Mouse (Mus musculus) adrenal gland, postnatal 25 days (tissue): Measurements from ENCODE around the gene Mrpl52. TPM values are rescaled to one million over a fixed set of nuclear protein-coding genes. Genes with fewer than 3 reads are reported as not detected.

ENCODE experiments used
- DNase-seq: peaks from one replicate; pipeline ENCODE4 v3.0.0; 2021; ENCODE audit warnings: mixed read lengths
- total RNA-seq: library from RNA; stranded (reverse); gene quantifications from 2 replicates; pipeline ENCODE4 v1.2.3, GENCODE M21; 2021

Gene Mrpl52
- total RNA-seq, 1 experiment from 2014 or later, result 205 TPM

DNA sequence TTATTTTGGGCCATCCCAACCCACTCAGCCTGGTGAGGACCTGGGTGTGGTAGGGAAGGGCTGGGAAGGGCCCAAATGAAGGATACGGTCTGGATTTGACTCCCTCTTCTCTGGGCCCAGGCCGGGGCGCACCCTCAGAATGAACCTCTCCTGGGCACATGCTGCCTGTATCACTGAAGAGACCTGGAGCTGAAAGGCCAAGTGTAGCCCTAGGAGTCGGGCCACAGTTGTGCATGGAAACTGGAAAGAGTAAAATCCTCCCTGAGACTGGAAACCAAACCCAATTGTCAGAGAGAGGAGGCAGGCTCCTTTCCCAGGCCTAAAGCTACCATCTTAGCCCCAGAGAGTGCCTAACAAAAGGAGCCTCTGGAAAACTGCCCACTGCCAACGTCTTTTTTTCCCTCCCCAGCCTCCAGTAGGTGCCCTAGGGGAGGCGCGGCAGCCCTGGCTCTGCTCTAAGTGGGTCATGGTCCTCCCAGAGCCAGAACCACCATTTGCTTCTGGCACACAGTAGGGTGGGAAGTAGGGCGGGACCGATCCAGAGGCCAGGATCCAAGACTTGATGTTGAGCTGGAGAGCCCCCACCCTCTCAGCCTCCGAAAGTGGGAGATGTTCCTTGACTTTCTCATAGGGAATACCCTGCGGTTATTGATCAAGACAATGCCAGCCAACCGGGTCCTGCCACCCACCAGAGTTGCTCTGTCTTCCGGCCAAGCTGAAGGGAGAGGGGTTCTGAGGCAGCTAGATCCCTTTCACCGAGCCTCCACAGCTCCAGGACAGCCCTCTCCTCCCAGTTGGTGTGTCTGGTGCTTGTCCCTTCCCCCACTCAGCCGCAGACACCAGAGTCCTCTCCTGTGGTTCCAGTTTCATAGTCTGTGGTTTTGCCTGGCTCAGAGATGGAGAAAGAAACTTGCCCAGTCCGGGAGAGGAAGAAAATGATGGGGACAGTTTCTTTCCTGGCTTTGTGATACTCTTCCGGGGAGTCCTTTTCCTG, 6.4 kb downstream of the Mrpl52 start:
- DNase-seq, result peak; percentile 56

DNA sequence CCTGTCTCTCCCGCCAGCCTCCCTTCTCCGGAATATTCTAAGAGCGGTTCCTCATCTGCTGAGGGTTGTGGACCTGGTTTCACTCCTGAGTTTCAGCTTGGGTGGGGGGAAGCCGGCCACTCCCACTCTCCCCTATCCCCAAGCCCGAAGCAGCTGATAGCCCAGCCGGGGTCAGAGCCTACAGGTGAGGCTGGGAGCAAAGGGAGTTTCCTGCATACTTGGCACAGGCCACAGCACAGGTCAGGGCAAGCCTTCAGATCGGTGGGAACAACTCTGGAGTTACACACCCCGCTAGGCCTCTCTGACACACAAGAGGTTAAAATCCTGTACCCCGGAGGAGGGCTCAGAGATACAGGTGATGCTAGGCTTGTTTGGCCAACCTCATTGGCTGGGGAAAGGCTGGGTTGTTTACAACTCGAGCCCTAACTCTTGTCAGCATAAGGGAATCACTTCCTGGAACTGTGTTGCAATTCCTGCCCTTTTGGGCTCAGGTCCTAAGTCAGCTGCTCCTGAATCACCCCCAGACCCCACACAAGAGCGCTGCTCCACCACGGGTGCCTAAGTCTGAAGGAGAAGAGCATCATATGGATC, 7.3 kb downstream of the Mrpl52 start:
- no peak for DNase-seq

DNA sequence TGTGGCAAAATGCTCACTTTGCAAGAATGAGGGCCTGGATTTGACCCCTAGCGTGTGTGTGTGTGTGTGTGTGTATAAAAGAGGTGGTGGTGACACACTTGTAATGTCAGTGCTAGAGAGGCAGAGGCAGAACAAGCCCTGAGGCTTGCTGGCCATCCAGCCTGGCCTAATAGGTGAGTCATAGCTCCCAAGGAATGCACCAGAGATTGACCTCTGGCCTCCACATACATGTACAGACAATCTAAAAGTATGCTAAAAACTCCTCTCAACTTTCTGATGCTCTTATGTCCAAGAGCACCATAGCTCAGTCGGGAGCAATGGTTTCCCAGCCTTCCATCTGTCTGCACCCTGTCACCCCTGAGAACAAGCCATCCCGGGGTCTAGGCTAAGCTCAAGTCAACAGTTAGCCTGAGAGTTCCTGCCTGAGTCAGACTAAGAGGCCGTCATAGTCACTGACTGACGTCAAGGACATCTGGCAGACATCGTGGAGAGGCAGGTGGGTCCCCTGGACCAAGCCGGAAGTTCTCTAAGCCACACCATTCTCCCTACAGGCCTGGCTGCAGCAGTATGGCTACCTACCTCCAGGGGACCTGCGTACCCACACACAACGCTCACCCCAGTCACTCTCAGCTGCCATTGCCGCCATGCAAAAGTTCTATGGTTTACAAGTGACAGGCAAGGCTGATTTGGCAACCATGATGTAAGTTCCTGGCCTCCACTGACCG, 8.6 kb downstream of the Mrpl52 start:
- DNase-seq, result no peak

DNA sequence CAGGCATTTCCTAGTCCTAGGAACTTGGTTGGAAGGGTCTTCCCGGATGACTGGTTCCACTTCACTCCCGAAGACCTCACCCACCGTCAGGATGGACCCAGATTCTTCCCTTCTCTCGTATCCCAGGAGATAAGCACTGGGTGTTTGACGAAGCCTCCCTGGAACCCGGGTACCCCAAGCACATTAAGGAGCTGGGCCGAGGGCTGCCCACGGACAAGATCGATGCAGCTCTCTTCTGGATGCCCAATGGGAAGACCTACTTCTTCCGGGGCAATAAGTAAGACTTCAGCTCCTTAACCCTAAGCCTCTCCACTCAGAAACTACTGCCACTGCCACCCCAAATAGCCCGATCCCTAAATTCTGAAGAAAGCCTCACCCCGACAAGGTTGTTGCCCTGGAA, 12.4 kb downstream of the Mrpl52 start:
- no peak for DNase-seq

DNA sequence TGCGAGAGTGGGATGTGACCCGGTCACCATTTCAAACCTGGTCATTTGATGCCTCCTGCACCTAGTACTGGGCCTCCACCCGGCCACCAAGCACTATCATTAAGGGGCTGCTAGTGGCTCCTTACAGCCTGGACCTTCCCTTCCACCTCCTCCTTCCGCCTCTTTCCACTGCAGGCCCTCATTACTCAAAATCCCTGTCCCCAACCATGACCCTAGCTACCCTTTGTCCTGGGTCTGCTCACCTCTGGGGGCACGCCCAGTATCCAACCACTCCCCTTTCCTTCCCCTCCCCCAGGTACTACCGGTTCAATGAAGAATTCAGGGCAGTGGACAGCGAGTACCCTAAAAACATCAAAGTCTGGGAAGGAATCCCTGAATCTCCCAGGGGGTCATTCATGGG, 12.9 kb downstream of the Mrpl52 start:
- no peak for DNase-seq

DNA sequence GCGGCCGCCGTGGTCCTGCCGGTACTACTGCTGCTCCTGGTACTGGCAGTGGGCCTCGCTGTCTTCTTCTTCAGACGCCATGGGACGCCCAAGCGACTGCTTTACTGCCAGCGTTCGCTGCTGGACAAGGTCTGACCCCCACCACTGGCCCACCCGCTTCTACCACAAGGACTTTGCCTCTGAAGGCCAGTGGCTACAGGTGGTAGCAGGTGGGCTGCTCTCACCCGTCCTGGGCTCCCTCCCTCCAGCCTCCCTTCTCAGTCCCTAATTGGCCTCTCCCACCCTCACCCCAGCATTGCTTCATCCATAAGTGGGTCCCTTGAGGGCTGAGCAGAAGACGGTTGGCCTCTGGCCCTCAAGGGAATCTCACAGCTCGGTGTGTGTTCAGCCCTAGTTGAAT, 13.8 kb downstream of the Mrpl52 start:
- DNase-seq, result no peak

DNA sequence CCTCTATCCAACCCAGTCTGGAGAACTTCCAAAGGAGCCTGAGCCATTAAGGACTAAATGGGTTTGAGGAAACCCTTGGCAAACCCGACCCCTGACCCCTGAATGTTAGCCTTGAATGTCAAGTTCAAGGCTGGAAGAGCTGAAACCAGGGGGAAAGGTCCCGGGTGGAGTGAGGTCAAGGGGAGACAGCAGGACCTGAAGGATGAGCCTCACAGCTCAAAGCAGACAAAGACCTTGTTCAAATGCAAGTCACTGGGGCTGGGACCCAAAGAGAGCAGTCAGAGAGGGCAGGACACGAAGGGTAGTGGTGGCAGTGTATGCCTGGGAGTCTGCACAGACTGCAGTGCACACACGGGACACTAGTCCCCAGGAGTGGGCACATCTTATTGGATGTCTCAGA, 14.7 kb downstream of the Mrpl52 start:
- DNase-seq, result no peak

DNA sequence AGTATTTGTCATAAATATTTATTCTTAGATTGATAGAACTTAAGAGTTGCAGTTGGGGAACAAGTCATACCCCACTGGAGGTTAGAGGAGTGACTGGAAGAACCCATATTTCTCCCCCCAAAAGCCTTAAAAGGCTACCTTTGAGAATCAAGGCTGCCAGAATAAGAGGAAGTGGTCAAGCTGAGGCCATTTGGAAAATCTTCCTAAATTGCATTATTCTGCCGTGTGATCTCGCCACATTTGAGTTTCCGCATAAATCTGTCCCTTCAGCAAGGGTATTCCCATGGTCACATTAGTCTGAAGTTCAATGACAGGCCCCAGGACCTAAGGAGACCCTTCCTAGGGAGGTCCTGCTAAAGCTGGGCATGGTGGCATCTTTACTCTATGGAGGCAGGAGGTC, 15.8 kb downstream of the Mrpl52 start:
- DNase-seq, result no peak

DNA sequence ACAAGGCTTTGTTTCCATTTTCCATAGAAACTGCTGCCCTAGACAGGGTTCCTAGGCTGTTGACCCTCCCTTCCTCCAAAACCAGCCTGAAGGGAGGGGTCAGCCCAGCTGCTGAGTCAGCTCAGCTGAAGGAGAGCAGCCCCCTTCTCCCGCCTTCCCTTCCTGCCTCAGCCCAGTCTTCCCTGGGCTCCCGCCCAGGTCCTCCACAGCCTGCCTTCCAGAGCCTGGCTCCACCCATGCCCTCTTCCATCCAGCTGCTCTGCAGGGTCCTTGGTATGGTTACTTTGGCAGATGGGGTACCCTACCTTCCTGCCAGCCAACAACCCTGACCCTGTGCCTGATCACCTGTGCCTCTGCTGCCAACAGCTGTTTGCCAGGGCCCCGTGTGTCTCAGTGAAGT, 16.5 kb downstream of the Mrpl52 start:
- DNase-seq, result no peak

DNA sequence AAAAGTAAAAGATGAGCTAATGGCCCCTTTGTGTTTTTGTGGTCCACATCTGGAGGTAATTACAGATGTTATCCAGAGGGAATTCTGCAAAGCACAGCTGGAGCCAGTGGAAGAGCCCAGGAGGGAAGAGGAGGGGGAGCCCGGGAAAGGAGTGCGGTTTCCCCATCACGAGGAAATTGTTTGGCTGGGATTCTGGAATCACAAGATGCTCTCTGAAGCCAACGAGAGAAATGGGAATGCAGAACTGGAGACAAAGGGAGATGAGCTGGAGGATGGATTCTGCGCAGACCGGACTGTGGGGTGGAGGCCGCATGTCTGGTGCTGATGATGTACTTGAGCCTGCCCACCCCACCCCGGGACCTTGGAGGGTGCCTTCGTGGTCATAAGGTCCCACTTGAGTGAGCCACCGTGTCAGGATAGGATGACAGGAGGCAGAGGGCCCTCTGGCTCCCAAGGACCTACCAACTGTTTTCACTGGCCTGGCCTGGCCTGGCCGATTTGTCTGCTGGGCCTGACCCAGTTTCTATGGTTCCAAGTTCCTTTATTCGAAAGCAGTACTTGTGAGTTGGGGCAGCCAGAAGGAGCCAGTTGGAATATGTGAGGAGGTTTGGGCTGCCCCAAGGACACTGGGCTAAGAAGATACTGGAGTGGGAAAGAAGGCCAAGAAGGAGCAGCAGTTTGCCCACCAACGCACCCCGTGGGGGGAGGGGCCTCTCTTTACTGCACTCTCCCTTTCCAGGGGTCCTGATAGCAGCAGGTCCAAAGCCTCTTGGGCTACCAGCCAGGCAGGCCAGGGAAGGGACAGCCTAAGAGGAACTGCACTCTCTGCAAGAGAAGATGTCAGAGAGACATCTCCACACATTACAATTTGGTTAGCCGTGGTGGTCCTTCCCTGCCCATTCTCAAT, 17.3 kb downstream of the Mrpl52 start:
- DNase-seq, result no peak

DNA sequence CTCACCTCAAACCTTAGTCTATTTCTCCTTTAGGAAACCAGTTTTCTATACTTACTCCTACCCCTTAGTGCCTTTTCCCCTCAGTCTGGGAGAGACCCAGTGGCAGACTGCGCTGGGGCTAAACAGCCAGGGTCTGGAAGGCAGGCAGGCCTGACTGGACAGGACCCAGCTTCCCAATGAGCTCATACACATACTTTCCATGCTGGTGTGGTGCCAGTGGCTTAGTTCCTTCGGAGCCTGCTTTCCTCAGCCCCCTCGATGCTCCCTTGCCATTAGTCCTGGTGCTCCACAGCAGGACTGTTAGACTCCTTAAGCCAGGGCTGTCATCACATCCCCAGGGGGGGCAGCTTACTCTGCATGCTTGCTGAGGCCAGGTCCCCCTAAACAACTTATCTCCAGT, 18.8 kb downstream of the Mrpl52 start:
- no peak for DNase-seq

DNA sequence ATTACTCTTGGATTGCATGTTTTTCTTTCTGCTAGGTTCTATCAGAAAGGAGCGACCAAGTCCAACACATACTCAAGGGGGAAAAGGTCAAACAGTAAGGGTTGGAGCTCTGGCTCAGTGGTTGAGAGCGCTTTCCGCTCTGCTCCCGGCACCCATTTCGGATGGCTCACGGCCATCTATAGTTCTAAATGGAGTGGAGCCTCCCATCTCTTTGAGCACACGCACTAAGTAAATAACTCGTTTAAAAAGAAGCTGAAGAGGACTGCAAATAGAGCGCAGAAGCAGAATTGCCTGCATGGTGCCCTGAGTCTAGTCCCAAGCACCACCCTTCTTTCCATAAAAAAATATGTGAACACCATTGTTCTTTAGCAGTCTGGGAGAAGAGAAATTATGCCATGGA, 26.9 kb downstream of the Mrpl52 start:
- DNase-seq, result no peak

DNA sequence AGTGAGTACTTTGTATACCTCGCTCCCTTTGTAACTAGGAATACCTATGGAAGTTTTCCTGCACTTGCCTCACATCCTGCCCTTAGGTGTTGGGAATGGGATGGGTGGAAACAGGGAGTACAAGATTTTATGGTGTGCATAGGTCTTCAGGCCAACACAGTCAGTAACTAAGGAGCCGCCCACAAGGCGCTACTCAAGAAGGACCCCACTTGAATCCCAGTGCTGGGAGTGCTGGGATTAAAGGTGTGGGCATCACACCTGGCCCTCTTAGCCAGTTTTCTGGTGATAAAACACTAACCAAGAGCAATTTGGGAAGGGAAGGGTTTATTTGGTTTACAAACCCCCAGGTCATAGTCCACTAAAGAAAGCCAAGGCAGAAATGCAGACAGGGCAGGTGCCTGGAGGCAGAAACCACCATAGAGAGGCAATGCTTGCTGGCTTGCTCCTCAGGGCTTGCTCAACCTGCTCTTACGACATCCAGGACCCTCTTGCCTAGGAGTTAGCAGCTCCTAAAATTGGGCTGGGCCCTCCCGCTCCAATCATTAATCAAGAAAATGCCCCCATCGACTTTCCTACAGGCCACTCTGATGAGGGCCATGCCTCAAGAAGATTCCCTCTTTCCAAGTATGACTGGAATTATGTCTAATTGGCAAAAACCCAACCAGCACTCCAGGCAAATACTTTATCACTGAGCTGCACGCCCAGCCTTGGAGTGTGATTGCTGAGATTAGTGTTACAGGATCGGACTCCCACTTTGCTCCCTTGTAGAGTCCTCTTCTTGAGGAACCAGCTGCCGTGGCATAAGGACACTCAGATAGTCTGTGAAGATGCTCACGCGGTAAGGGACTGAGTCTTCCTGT, 28.2 kb downstream of the Mrpl52 start:
- DNase-seq, result no peak

DNA sequence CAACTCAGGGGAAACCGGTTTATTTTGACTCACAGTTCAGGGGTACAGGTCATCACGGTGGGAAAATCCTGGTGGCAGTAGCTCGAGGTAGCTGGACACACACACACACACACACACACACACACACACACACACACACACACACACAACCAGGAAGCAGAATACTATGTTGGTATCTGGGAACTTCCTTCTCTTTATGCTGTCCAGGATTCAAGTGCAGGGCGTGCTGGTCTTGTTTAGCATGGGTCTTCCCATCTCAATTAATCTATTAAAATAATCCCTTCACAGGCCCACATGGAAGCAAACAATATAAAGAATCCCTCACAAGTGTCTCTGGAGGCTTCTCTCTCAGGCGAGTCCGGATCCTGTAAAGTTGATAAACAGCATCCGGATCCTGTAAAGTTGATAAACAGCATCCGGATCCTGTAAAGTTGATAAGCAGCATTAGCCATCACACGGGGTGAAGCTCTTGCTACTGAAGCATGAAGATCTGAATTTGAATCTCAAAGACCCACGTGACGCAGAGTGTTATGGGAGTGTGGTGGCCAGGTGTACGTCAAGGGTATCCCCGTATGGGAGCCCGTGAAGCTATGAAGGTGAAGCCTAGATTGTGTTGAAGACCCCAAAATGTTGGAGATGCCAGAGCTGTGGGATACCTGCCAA, 31.3 kb downstream of the Mrpl52 start:
- DNase-seq, result no peak

DNA sequence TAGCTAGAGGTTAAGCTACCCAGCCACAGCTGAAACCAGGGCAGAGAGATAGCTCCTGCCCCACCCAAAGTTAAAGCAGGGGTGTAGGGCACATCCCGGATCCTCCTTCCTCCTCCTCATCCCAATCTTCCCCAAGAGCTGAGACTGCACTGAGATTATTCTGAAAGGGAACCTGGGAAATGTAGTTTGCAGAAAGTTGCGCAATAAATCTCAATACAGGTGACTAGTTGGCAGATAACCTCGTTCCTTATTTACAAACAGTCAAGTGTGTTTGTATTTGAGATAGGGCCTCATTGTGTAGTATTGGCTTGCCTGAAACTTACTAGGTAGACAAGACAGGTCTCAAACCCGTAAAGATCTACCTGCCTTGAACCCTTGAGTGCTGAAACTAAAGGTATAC, 35.4 kb downstream of the Mrpl52 start:
- DNase-seq, result no peak

DNA sequence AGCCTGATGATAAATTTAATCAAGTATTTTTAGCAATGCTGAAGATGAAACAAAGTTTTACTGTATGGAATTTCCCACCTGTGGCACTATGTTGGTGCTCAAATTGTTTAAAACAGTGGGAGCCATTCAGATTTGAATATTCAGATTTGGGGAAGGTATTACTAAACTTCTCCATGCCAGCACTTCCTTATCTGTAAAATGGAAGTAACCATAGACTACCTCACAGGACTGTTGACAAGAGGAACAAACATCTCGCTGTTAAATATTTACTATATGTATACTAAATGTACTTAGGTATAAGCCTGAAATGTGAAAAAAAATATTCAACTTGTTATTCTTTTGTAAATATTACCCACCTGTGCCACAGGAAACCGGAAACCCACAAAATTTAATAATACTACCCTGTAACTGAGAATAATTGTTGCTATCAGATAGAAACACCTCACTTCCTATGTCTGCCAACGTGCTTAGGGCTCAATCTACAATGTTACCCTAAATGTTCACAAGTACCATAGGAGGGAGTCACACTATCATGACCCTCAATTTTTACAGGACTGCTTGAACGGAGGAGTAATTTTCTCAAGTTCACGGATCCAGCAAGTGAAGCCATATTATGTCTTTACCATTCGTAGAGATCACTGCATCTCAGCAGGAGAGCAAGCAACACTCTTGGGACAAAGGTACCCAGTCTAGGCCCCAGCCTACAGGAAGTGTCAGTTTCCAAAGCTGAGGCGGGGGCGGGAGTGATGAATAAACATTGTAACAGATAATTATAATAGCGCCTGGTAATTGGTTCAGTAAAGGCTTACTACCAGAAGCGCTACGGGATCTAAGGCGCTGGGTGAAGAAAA, 36.6 kb downstream of the Mrpl52 start:
- no peak for DNase-seq

DNA sequence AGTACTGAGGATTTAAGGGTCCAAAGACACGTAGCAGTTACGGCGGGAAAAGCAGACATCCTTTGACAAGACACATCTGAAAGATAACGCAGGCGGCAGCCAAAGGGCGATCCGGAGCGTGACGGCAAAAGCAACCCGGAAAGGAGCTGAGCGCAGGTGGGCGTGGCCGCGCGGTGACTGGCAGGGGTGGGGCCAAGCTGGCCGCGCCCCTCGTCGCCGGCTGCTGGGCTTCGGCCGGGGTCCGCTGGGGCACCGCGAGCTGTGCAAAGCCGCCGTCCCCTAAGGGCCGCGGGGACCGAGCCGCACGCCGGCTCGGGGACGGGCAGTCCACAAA, 37.2 kb downstream of the Mrpl52 start, which contains the start of gene Lrp10:
Gene Lrp10, plus strand, starts transcription at position 179 of the 334 bp plus-strand sequence.
- DNase-seq, result peak; percentile 93

DNA sequence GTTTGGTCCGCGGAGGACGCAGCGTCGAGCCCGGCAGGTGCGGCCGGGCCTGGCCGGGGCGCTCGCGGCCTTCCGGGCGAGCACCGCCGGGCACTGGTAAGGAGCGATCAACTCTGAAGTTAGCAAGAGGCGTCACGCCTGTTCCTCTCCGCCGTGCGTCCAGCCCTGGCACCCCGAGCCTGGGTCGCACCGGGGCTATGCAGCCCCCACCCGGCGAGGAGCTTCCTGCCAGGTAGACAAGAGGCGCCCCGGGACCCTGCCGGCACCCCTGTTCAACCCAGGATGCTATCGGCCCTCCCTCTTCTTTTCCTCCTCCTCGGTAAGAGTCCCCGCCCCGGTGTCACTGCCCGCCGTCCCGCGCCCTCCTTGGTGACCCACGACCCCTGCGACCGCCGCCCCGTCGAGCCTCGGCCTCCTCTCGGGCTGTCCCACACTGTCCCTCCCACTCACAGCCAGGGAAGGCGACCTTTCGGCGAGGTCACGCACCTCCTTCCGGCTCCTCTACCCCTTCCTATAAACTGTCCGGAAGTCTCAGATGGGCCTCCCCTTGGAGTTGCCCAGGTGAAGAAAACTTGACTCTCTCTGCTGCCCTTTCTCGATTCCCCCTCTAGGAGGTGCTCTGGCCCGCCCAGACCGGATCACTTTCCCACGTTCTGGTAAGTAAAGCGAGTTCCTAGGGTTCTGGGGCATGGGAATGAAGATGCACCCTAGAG, 37.7 kb downstream of the Mrpl52 start:
- DNase-seq, result peak; percentile 58

DNA sequence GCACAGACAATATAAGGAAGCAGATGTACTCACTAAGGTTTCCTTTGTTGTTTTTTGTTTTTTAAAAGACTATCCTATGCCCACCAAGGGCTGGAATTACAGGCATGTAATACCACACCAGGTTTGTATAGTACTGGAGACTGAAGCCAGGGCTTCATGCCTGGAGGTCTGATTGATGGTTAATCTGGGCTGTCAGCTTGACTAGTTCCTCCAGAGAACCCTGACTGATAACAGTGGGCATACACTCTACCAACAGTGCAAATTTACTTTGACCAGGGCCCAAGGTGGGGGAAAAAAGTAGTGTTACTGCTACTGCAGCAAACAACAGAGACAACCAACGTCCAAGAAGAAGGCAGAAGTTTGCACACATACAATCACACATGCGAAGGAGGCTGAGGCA, 44.8 kb downstream of the Mrpl52 start:
- DNase-seq, result no peak
